ENCODE assay signal across 18 mouse cellular contexts in the genomic region with DNA sequence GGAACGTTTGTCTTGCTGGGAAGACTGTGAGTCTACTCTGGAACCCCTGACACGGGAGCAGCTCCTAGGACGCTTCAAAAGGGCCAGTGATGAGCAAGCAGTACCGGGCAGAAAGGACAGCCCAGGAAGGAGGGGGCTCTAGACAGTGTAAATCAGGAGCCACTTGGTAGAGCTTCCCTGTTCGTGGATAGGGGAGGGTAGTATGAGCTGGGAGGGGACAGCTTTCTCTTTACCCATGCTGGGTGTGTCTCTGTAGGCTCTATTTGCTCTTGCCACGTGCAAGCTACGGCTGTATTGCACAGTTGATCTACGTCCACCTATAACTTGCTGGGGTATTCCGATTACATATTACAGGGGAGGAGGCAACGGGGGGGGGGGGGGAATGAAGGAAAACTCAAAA. TPM values are rescaled to one million over a fixed set of nuclear protein-coding genes. Genes with fewer than 3 reads are reported as not detected.
DNase-seq lines count a peak whose midpoint lies in the region; ATAC-seq and TF ChIP-seq lines count a peak whose summit lies in the region.
"Had no signal": no experiment of that assay in that cellular context is flagged by ENCODE, and none has a peak within 500 bp of the region (broad histone marks: within the 10 kb centered on the region; RNA-seq: fewer than 3 reads in every experiment).

No protein-coding gene starts in this region.

- no peak overlapping the region for H3K4me3 ChIP-seq in lung, embryonic 14.5 days (ENCODE audit: low read depth, low read length)
- no peak overlapping the region for H3K4me3 ChIP-seq in lung, adult 2 months (replicated peaks; ENCODE audit: extremely low read depth, low read depth, low read length)
- no peak overlapping the region for H3K4me3 ChIP-seq in intestine, embryonic 16.5 days (ENCODE audit: low read length)
- H3K4me3 ChIP-seq in liver, embryonic 15.5 days (replicated peaks): no peak overlapping the region
- H3K4me3 ChIP-seq in stomach, embryonic 16.5 days (replicated peaks; ENCODE audit: low read length): no peak overlapping the region
- no peak overlapping the region for H3K4me3 ChIP-seq in heart, embryonic 12.5 days
- H3K4me3 ChIP-seq: erythroblast, embryonic 14.5 days; forebrain, embryonic 15.5 days; limb, embryonic 15.5 days had no signal

- ATAC-seq in lung, embryonic 14.5 days (ENCODE audit: insufficient read depth): peak; percentile 49; the same call in 1 of the 2 replicates
- ATAC-seq in intestine, embryonic 16.5 days: peak; percentile 84
- ATAC-seq in liver, embryonic 15.5 days (ENCODE audit: insufficient read depth): 0 out of 2 replicates have a peak, but pooled peaks have one; percentile 15
- peak; percentile 83 for ATAC-seq in stomach, embryonic 16.5 days (ENCODE audit: insufficient read depth, low FRiP score)
- ATAC-seq in heart, embryonic 12.5 days (ENCODE audit: insufficient number of reproducible peaks, low FRiP score): no peak
- ATAC-seq: forebrain, embryonic 15.5 days; hindbrain, embryonic 16.5 days had no signal

- TF ChIP-seq CTCF in lung, embryonic 14.5 days (IDR thresholded peaks at IDR 0.05; ENCODE audit: low read depth): no peak
- no peak for TF ChIP-seq CTCF in lung, adult 2 months (IDR thresholded peaks at IDR 0.05; ENCODE audit: insufficient read depth, low read length)

- no peaks in the 10 kb centered on the region for H3K9me3 ChIP-seq in lung, embryonic 14.5 days (ENCODE audit: low read depth, low read length)
- no peaks in the 10 kb centered on the region; the same call in 1 of the 2 replicates for H3K9me3 ChIP-seq in intestine, embryonic 16.5 days (ENCODE audit: control insufficient read depth, low read length)
- H3K9me3 ChIP-seq in liver, embryonic 15.5 days (replicated peaks): no peaks in the 10 kb centered on the region
- H3K9me3 ChIP-seq in stomach, embryonic 16.5 days (replicated peaks; ENCODE audit: control insufficient read depth, low read length): no peaks in the 10 kb centered on the region; the same call in 1 of the 2 replicates
- 0 out of 2 replicates have a peak, but pooled peaks cover 2% of the 10 kb centered on the region for H3K9me3 ChIP-seq in heart, embryonic 12.5 days (replicated peaks)
- H3K9me3 ChIP-seq: forebrain, embryonic 15.5 days; limb, embryonic 15.5 days had no signal

- DNase-seq in lung, embryonic 14.5 days: no peak
- DNase-seq in lung, adult 2 months: no peak
- DNase-seq in thymus, postnatal 14 days: no peak
- DNase-seq: cerebellum, postnatal 25 days; heart, adult 11 months; heart, postnatal 4 days; kidney, postnatal 14 days; layer of hippocampus, adult 9-11 months; midbrain, embryonic 14.5 days had no signal

- H3K4me2 ChIP-seq in lung, embryonic 14.5 days: no peak overlapping the region
- no peak overlapping the region for H3K4me2 ChIP-seq in intestine, embryonic 16.5 days (ENCODE audit: low read depth, low read length)
- H3K4me2 ChIP-seq in liver, embryonic 15.5 days: no peak overlapping the region
- no peak overlapping the region; the same call in 1 of the 2 replicates for H3K4me2 ChIP-seq in stomach, embryonic 16.5 days (ENCODE audit: low read depth, low read length)
- no peak overlapping the region for H3K4me2 ChIP-seq in heart, embryonic 12.5 days
- H3K4me2 ChIP-seq: forebrain, embryonic 15.5 days; limb, embryonic 15.5 days had no signal

- H3K36me3 ChIP-seq in lung, embryonic 14.5 days (ENCODE audit: insufficient read depth): no peaks in the 10 kb centered on the region
- no peaks in the 10 kb centered on the region for H3K36me3 ChIP-seq in intestine, embryonic 16.5 days (ENCODE audit: control insufficient read depth, insufficient read depth, low read length)
- no peaks in the 10 kb centered on the region for H3K36me3 ChIP-seq in liver, embryonic 15.5 days (replicated peaks)
- no peaks in the 10 kb centered on the region for H3K36me3 ChIP-seq in stomach, embryonic 16.5 days (ENCODE audit: control insufficient read depth, insufficient read depth, low read length)
- no peaks in the 10 kb centered on the region for H3K36me3 ChIP-seq in heart, embryonic 12.5 days
- H3K36me3 ChIP-seq: forebrain, embryonic 15.5 days; limb, embryonic 15.5 days had no signal

- H3K27ac ChIP-seq in lung, embryonic 14.5 days (ENCODE audit: low read depth): no peak overlapping the region
- peak overlapping the region; percentile 34; the same call in 1 of the 2 replicates for H3K27ac ChIP-seq in intestine, embryonic 16.5 days (ENCODE audit: low read length)
- H3K27ac ChIP-seq in liver, embryonic 15.5 days (replicated peaks): no peak overlapping the region
- H3K27ac ChIP-seq in stomach, embryonic 16.5 days (ENCODE audit: low read length): peak overlapping the region; percentile 27; the same call in 1 of the 2 replicates
- no peak overlapping the region for H3K27ac ChIP-seq in heart, embryonic 12.5 days (ENCODE audit: poor library complexity, severe bottlenecking)
- H3K27ac ChIP-seq: forebrain, embryonic 15.5 days; limb, embryonic 15.5 days had no signal

- no peaks in the 10 kb centered on the region for H3K4me1 ChIP-seq in lung, embryonic 14.5 days (ENCODE audit: insufficient read depth)
- no peaks in the 10 kb centered on the region for H3K4me1 ChIP-seq in lung, adult 2 months (ENCODE audit: control insufficient read depth, insufficient read depth, low read length)
- peaks cover 17% of the 10 kb centered on the region for H3K4me1 ChIP-seq in intestine, embryonic 16.5 days (ENCODE audit: control insufficient read depth, insufficient read depth, low read length)
- no peaks in the 10 kb centered on the region for H3K4me1 ChIP-seq in liver, embryonic 15.5 days (replicated peaks)
- 0 out of 2 replicates have a peak, but pooled peaks cover 6% of the 10 kb centered on the region for H3K4me1 ChIP-seq in stomach, embryonic 16.5 days (ENCODE audit: control insufficient read depth, insufficient read depth, low read length)
- no peaks in the 10 kb centered on the region for H3K4me1 ChIP-seq in heart, embryonic 12.5 days (replicated peaks)
- H3K4me1 ChIP-seq: limb, embryonic 15.5 days had no signal

- no peaks in the 10 kb centered on the region for H3K27me3 ChIP-seq in lung, embryonic 14.5 days (ENCODE audit: insufficient read depth, low read length)
- no peaks in the 10 kb centered on the region for H3K27me3 ChIP-seq in intestine, embryonic 16.5 days (replicated peaks; ENCODE audit: control insufficient read depth, insufficient read depth, low read length)
- H3K27me3 ChIP-seq in liver, embryonic 15.5 days: no peaks in the 10 kb centered on the region
- H3K27me3 ChIP-seq in stomach, embryonic 16.5 days (ENCODE audit: control insufficient read depth, insufficient read depth, low read length): no peaks in the 10 kb centered on the region
- H3K27me3 ChIP-seq in heart, embryonic 12.5 days (replicated peaks): no peaks in the 10 kb centered on the region
- H3K27me3 ChIP-seq: forebrain, embryonic 15.5 days; limb, embryonic 15.5 days had no signal

- 44% methylated on average over 10 of the region's 10 CpGs for WGBS in lung, embryonic 14.5 days
- WGBS in lung, adult 2 months: 48% methylated on average over 10 of the region's 10 CpGs
- WGBS in intestine, embryonic 16.5 days: 43% methylated on average over 10 of the region's 10 CpGs
- WGBS in liver, embryonic 15.5 days (ENCODE audit: insufficient replicate concordance): 41% methylated on average over 10 of the region's 10 CpGs
- WGBS in stomach, embryonic 16.5 days: 39% methylated on average over 10 of the region's 10 CpGs
- WGBS in heart, embryonic 12.5 days: 69% methylated on average over 10 of the region's 10 CpGs

- H3K9ac ChIP-seq in lung, embryonic 14.5 days: no peak overlapping the region
- no peak overlapping the region for H3K9ac ChIP-seq in intestine, embryonic 16.5 days (ENCODE audit: low read depth, low read length)
- H3K9ac ChIP-seq in liver, embryonic 15.5 days: no peak overlapping the region
- no peak overlapping the region for H3K9ac ChIP-seq in stomach, embryonic 16.5 days (ENCODE audit: low read length)
- no peak overlapping the region for H3K9ac ChIP-seq in heart, embryonic 12.5 days
- H3K9ac ChIP-seq: forebrain, embryonic 15.5 days; limb, embryonic 15.5 days had no signal

- TF ChIP-seq POLR2A in lung, adult 2 months (IDR thresholded peaks at IDR 0.05; ENCODE audit: borderline replicate concordance, extremely low read depth, low read depth, low read length): no peak

RNA-seq across cellular contexts. Expression of gene Pwwp2a, which starts 25.3 kb away (rescaled TPM):
- polyA plus RNA-seq in lung, embryonic 14.5 days (2014; fragmentation: Nextera tagmentation; extraction: Ambion mirVana): 40.3 and 47.1 TPM in 2 replicates
- 10.6 and 16.0 TPM in 2 replicates for polyA plus RNA-seq in lung, adult 2 months (2012; rRNA removed)
- 7.6 and 8.6 TPM in 2 replicates for polyA plus RNA-seq in intestine, embryonic 16.5 days (2015; fragmentation: Nextera tagmentation; extraction: Ambion mirVana)
- 8.5 and 10.5 TPM in 2 replicates for polyA plus RNA-seq in liver, embryonic 15.5 days (2015; fragmentation: Nextera tagmentation; extraction: Ambion mirVana)
- 9.4 and 11.9 TPM in 2 replicates for polyA plus RNA-seq in stomach, embryonic 16.5 days (2015; fragmentation: Nextera tagmentation; extraction: Ambion mirVana)
- polyA plus RNA-seq in heart, embryonic 12.5 days (2016; fragmentation: Nextera tagmentation; extraction: Ambion mirVana): 31.4 and 31.9 TPM in 2 replicates

RNA-seq across cellular contexts. Expression of gene Fabp6, which starts 55.1 kb away (rescaled TPM):
- polyA plus RNA-seq in lung, embryonic 14.5 days (2014; fragmentation: Nextera tagmentation; extraction: Ambion mirVana): not detected in 2 replicates
- polyA plus RNA-seq in lung, adult 2 months (2012; rRNA removed): 0.34 TPM in 1 of 2 replicates, not detected in the other
- polyA plus RNA-seq in intestine, embryonic 16.5 days (2015; fragmentation: Nextera tagmentation; extraction: Ambion mirVana): 2.4 and 5.2 TPM in 2 replicates
- not detected in 2 replicates for polyA plus RNA-seq in liver, embryonic 15.5 days (2015; fragmentation: Nextera tagmentation; extraction: Ambion mirVana)
- polyA plus RNA-seq in stomach, embryonic 16.5 days (2015; fragmentation: Nextera tagmentation; extraction: Ambion mirVana): 3.1 and 3.2 TPM in 2 replicates
- polyA plus RNA-seq in heart, embryonic 12.5 days (2016; fragmentation: Nextera tagmentation; extraction: Ambion mirVana): not detected in 2 replicates
- polyA plus RNA-seq: erythroblast, embryonic 14.5 days; forebrain, embryonic 15.5 days; heart, embryonic 14.5 days; hindbrain, embryonic 16.5 days; midbrain, embryonic 14.5 days had no signal

Comparison
In these comparisons a context has a peak if more than half of its experiments do, and no peak if none do; other contexts are left out.
1. H3K27ac ChIP-seq: peak in intestine, embryonic 16.5 days (single experiment) and stomach, embryonic 16.5 days (single experiment); none in lung, embryonic 14.5 days (single experiment), liver, embryonic 15.5 days (single experiment) and heart, embryonic 12.5 days (single experiment).